Mouse (Mus musculus): Measurements from ENCODE around the gene Arl6ip6.

GRCm38 (mm10) chr2:53256982-53257381 is 65.5 kb downstream of the Arl6ip6 start:
- TF ChIP-seq POLR2A (IDR thresholded peaks at IDR 0.05; ENCODE audit: low read depth, low read length) (no peak), CTCF (IDR thresholded peaks at IDR 0.05; ENCODE audit: extremely low read depth, insufficient read depth, insufficient read length, insufficient replicate concordance) (no peak)
